Mouse (Mus musculus) erythroblast, embryonic 14.5 days (primary cell): ENCODE data around the gene Cfap65. TPM values are rescaled to one million over a fixed set of nuclear protein-coding genes. Genes with fewer than 3 reads are reported as not detected.

Source experiments
- H3K27me3 ChIP-seq: 2 replicates; pipeline ENCODE4 v1.6.1; 2012; ENCODE audit warnings: inconsistent platforms; ENCODE audit not compliant: control insufficient read depth
- H3K36me3 ChIP-seq: 2 replicates; pipeline ENCODE4 v1.6.1; 2012; ENCODE audit warnings: mild to moderate bottlenecking, inconsistent platforms; ENCODE audit not compliant: control insufficient read depth
- H3K4me1 ChIP-seq: 2 replicates; pipeline ENCODE4 v1.6.1; 2012; ENCODE audit warnings: inconsistent platforms; ENCODE audit not compliant: control insufficient read depth
- H3K4me3 ChIP-seq: replicated peaks from 2 replicates; pipeline ENCODE3; 2012; ENCODE audit warnings: moderate library complexity, mild to moderate bottlenecking, inconsistent platforms
- H3K9me3 ChIP-seq: 2 replicates; pipeline ENCODE4 v1.6.1; 2012; ENCODE audit warnings: low read length, inconsistent platforms, mixed read lengths; ENCODE audit not compliant: control insufficient read depth
- GATA1 ChIP-seq: IDR thresholded peaks from 2 replicates; pipeline ENCODE4 v1.6.1; 2012; ENCODE audit warnings: low read length, inconsistent platforms, mixed read lengths
- TAL1 ChIP-seq: IDR thresholded peaks from 3 replicates; pipeline ENCODE4 v1.6.1; 2012; ENCODE audit warnings: low read length, inconsistent platforms, mixed read lengths
- polyA plus RNA-seq: library from polyadenylated mRNA; stranded (reverse); fragments of >175 nt; gene quantifications from 2 replicates; pipeline ENCODE4 v1.2.3, GENCODE M21; 2012

Cfap65 gene
- polyA plus RNA-seq, 1 experiment = not detected

DNA sequence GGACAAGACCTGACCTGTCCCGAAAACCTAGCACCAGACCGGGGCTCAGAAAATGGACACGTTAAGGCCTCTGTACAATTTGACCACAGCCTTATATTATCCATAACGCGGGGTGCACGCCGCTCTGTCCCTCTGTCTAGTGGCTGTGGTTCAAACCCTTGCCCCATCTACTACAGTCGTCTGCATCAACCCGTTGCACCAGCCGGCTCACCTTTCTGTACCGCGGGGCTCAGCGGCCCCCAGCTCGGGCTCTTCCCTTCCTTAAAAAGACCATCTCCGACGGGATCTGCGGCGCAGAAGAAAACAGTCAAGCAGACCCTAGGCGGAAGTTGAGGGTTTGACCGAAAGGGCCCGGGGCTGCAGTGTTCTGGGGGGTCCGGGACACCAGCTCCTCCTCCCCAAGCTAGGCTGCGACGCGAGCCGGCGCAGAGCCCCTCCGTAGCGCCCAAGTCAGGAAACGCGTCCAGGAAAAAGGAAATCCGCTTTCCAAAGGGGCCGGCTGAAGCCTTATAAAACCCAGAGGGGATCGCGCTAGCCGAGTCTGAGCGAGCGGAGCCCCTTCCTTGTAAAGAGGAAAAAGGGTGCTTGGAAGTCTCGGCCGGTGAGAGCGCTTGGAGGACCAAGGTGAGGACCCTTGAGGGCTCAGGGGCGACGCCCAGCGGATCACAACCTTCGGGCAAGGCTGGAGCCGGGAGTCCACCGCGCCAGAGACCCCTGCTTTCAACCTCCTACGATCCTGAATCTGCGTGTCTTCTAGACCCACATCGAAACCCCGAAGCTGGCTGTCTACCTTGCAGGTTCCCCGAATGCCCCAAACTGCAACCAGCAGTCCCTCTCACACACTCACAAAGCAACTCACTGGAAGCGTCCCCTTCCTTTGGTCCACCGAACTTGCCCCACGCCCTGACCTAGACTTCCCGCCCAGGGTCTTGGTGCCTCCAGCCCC, 50.9 kb downstream of the Cfap65 start:
- Histone ChIP-seq H3K36me3 (no peaks in the 10 kb centered on the region), H3K27me3 (peaks cover 77% of the 10 kb centered on the region), H3K9me3 (no peaks in the 10 kb centered on the region), H3K4me3 (no peak overlapping the region), H3K4me1 (no peaks in the 10 kb centered on the region)
- TF ChIP-seq TAL1 (no peak), GATA1 (no peak)

DNA sequence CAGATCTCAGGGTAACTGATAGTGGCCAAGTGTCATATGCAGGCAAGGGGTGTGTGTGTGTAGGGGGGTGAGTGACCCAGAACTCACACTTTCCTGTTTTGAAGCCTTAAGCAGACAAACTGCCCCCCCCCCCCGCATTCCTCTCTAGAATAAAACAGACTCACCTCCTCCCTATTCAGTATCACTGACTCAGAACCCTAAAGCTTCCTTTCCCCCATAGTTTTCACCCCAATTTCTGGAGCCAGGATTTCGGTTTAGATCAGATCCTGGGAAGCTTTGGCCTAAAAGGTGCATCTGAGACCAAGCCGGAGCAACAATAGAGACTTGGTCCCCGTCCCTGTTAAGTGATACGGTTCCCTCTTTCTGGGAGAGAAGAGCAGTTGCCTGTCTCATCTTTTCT, 52.0 kb downstream of the Cfap65 start:
- TF ChIP-seq GATA1 = no peak
- TF ChIP-seq TAL1 = no peak
- no peaks in the 10 kb centered on the region for H3K9me3 ChIP-seq
- peaks cover 82% of the 10 kb centered on the region for H3K27me3 ChIP-seq
- H3K4me1 ChIP-seq = no peaks in the 10 kb centered on the region
- no peaks in the 10 kb centered on the region for H3K36me3 ChIP-seq
- H3K4me3 ChIP-seq = no peak overlapping the region

DNA sequence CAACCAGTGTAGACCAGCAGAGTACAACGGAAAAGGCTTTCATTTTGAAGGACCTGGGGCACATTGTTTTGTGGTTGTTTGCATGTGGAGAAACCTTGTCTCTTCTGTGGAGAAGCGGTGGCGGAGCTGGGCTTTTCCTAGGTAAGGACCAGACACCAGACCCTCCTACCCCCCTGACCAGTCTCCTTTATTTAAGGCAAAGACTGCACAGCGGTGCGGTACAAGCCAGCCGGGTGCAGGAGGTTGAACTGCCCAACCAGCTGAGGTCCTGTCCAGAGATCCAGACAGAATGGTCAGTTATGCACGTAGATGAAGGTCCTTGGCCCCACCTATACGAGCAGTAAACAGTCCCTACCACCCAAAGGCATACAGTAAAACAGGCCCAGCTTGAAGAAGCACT, 52.6 kb downstream of the Cfap65 start:
- Histone ChIP-seq H3K4me1 (no peaks in the 10 kb centered on the region), H3K4me3 (no peak overlapping the region), H3K27me3 (peaks cover 80% of the 10 kb centered on the region), H3K36me3 (no peaks in the 10 kb centered on the region), H3K9me3 (no peaks in the 10 kb centered on the region)
- TF ChIP-seq TAL1 = no peak
- no peak for TF ChIP-seq GATA1

DNA sequence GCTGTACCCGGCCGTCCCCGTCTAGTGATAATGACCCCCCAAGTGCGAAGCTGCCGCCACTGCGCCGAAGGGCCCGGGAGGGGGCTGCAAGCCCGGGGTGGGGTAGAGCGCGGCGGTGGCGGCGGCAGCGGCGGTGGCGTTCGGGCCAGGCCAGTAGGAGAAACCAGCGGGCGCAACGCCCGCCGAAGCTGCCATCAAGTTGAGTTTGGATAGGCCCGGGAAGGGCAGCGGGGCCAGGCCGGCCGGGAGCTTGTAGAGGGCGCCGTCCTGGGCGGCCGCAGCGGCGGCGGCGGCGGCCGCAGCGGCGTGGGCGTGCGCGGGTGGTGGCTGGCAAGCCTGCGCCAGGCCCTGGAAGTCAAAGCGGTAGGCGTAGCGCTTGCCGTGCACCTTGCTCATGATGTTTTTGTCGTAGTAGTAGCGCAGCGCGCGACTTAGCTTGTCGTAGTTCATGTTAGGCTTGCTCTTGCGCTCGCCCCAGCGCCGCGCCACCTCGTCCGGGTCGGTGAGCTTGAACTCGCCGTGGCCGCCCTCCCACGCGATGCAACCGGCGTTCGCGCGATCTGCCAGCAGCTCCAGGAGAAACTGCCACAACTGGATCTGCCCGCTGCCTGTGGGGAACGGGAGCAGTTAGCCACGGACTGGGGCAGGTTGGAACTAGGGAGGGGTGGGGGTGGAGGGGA, 53.2 kb downstream of the Cfap65 start:
- Histone ChIP-seq H3K4me1 (no peaks in the 10 kb centered on the region), H3K27me3 (peaks cover 76% of the 10 kb centered on the region), H3K36me3 (no peaks in the 10 kb centered on the region), H3K4me3 (no peak overlapping the region), H3K9me3 (no peaks in the 10 kb centered on the region)
- TF ChIP-seq TAL1 (no peak), GATA1 (no peak)

DNA sequence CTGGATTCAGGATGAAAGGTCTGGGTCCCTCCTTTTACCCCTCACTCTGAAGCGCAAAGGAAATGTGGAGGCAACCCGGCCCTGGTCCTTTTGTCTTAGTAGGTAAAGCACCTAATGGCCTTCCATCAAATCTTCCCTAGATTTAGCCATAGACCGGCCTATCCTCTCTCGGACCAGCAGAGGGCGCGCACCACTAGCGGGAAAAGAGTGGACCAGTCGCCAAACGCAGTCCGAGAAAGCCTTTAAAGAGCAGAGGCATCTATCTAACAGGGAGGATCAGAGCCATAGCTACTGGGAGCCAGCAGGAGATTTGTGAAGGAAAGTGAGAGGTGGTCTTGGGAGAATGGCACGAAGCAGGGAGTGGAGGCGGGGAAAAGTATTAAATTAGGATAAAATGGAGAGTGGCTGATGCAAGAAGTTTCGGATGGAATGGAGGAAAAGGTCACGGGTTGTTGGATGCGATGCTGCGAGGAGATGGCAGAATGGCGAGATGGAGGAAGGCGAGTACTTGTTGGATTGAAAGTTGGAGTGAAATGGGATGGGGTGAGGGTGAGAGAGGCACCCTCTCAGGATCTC, 54.5 kb downstream of the Cfap65 start:
- Histone ChIP-seq H3K9me3 (no peaks in the 10 kb centered on the region), H3K36me3 (no peaks in the 10 kb centered on the region), H3K4me3 (no peak overlapping the region), H3K27me3 (peaks cover 63% of the 10 kb centered on the region), H3K4me1 (no peaks in the 10 kb centered on the region)
- TF ChIP-seq GATA1 (no peak), TAL1 (no peak)

DNA sequence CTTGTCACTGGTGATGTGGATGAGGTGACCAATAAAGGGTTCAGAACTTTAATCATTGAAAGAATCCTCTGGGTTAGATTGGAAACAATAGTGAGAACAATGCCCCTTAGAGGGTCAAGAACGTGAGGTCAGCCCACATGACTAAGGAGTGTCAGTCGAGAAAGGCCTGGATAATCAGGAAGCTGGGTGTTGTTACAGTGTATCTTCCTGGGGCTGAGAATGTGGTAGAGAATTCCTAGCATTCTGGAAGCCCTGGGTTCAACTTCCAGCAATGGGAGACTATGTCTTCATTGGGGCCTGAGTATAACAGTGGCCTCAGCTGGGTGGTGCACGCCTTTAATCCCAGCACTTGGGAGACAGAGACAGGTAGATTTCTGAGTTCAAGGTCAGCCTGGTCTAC, 58.2 kb downstream of the Cfap65 start:
- Histone ChIP-seq H3K4me3 (no peak overlapping the region), H3K9me3 (no peaks in the 10 kb centered on the region), H3K27me3 (peaks cover 26% of the 10 kb centered on the region), H3K4me1 (no peaks in the 10 kb centered on the region), H3K36me3 (no peaks in the 10 kb centered on the region)
- no peak for TF ChIP-seq TAL1
- no peak for TF ChIP-seq GATA1

DNA sequence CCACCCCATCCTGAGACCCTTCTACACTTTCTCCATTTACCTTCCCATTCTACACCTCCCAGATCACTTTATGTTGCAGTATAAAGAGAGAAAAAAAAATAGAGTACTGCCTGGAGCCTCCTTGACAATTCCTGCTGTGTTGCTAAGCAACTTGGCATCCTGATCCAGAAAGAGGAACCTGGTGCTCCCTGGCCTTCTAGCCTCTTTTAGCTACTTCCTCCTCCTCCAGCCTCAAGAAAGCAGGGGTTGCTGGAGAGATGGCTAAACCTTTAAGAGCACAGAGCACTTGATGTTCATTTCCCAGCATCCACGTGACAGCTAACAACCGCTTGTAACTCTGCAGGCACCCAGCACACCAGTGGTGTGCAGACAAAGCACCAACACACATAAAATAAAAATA, 63.2 kb downstream of the Cfap65 start:
- no peaks in the 10 kb centered on the region for H3K9me3 ChIP-seq
- TF ChIP-seq GATA1 (no peak), TAL1 (no peak)
- peaks cover 3% of the 10 kb centered on the region for H3K27me3 ChIP-seq
- no peaks in the 10 kb centered on the region for H3K4me1 ChIP-seq
- H3K4me3 ChIP-seq = no peak overlapping the region
- no peaks in the 10 kb centered on the region for H3K36me3 ChIP-seq

DNA sequence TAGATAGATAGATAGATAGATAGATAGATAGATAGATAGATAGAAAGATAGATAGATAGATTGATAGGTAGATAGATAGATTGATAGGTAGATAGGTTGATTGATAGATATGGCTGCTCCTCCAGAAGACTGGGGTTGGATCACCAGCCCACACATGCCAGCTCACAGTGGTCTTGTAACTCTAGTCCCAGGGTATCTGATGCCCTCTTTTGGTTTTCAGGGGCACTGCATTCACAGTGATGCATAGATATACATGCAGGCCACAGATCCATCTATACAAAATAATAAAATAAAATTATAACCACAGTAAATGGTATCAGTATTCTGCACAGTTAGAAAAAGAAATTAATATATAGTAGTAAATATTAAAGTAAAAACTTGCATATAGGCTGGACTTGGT, 73.6 kb downstream of the Cfap65 start:
- no peaks in the 10 kb centered on the region for H3K4me1 ChIP-seq
- TF ChIP-seq TAL1 (no peak), GATA1 (no peak)
- H3K9me3 ChIP-seq = no peaks in the 10 kb centered on the region

DNA sequence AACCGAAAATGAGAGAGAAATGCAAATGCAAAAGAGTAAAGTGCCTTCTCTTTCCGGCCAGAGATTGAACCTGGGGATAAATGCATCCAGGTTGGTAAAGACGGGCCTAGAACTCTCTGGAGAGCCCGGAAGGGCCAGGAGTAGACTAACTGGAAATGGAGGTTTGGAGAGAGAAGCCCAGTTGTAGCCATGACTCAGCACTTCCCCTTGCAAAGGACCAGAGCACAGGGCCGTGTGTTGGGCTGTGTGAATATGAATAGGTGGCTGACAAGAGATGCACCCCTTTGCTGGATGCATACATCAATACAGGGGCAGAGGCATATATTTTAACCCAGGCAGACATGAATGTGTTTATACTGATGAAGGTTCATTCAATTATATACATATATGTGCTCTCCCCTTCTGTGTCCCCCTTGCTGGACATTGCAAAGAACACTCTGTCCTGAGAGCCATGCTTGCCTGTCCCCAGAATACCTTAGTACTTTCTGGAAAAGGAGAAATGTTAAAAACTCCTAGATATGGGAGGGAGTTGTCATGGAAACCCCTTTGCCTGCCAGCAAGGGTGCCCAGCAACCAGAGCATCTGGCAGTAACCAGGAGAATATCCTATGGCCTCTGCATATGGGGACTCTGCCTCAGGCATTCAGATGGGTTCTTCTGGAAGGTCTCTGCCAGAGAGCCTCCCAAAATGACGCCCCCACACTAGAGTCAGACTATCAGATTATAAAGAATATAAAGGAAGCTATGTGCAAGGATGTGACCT, 76.0 kb downstream of the Cfap65 start:
- Histone ChIP-seq H3K4me1 (peaks cover 3% of the 10 kb centered on the region; the same call in 1 of the 2 replicates), H3K4me3 (no peak overlapping the region), H3K36me3 (no peaks in the 10 kb centered on the region), H3K27me3 (peaks cover 57% of the 10 kb centered on the region), H3K9me3 (peaks cover 8% of the 10 kb centered on the region; the same call in 1 of the 2 replicates)
- TF ChIP-seq TAL1 = no peak
- TF ChIP-seq GATA1 = no peak

More for the DNA sequence above, 73.6 kb downstream of the Cfap65 start:
- no peak overlapping the region for H3K4me3 ChIP-seq
- no peaks in the 10 kb centered on the region for H3K36me3 ChIP-seq
- H3K27me3 ChIP-seq = peaks cover 34% of the 10 kb centered on the region
